Mouse (Mus musculus) T-cell, adult 2 months (primary cell): ENCODE results near the gene Nfkbil1.
"Not testable (repeated sequence)": the region's sequence is repeated elsewhere in the genome, so short reads cannot be mapped to it uniquely, and the experiment has no call there.

Source experiments
- DNase-seq: peaks from one replicate; pipeline ENCODE4 v3.0.0; 2022; ENCODE audit warnings: low spot score

Nfkbil1 gene

DNA sequence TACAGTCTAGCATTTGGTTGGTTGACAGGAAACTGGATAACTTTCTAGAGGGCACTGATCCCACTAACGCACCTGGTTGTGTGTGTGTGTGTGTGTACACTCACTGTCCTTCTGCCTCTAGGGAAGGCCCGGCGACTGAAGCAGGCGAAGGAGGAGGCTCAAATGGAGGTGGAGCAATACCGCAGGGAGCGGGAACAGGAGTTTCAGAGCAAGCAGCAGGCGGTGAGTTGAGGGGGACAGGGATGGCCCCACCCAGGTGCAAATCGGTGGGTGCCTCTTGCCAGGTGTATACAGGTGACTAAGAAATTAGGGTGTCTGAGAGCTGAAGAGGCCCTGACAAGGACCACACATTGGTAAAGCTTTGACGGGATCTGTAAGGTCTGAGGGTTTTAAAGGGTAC lies 1.4 kb upstream of the Nfkbil1 start:
- DNase-seq: no peak

- DNase-seq: peak; percentile 95
Observed at GRCm38 (mm10) chr17:35236390-35236746, 776 bp upstream of the Nfkbil1 start.

DNA sequence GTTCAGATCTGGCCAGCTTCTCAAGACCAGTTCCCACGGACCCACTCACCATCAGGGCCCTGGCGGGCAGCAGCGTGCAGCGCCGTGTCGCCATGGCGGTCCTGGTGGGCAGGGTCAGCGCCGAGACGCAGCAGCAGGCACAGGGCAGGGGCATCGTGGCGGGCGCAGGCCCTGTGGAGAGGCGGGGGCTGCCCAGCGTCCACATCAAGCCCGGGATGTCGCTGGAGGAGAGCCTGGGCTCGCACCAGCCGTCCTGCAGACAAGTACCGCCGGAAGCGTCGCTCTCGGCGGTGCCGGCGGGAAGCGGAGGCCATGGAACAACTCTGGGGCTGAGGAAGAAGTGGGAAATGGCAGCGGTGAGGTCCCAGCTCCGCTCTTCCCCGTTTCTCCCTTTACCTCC lies 689 bp downstream of the Nfkbil1 start:
- DNase-seq: no peak

DNA sequence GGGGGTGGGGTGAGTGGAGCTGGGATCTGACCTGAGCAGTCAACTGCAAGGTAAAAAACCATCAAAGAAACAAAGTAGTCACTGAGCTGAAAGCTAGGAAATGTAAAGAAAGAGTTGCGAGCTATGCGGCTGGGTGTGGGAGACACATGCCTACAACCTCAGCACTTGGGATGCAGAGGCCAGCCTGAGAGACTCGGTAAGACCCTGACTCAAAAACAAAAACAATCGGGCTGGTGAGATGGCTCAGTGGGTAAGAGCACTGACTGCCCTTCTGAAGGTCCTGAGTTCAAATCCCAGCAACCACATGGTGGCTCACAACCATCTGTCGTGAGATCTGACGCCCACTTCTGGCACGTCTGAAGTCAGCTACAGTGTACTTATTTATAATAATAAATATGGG lies 1.5 kb downstream of the Nfkbil1 start:
- DNase-seq: not testable (repeated sequence)

GRCm38 (mm10) chr17:35233114-35233980 lies 2.2 kb downstream of the Nfkbil1 start, which contains the start of gene Atp6v1g2:
Atp6v1g2 (plus strand) TSS chr17:35233660.
- DNase-seq: no peak

DNA sequence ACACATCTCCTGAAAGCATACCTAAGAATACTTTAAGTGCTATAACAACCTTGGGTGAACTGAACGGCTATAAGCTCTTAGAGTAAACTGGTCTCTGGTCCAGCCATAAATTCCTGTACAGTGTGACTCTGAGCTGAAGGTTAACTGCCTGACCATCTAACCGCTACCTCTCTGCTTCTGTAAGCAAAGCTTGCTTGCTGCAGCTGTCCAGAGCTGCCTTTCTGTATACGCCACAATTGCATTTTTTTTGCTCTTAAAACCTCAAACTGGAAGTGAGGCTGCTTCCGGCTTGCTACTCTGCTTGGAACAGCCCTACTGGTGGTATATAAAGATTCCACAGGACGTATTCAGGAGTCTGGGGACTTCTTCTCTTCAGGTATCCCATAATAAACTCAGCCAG lies 2.9 kb downstream of the Nfkbil1 start:
- DNase-seq: peak; percentile 72

DNA sequence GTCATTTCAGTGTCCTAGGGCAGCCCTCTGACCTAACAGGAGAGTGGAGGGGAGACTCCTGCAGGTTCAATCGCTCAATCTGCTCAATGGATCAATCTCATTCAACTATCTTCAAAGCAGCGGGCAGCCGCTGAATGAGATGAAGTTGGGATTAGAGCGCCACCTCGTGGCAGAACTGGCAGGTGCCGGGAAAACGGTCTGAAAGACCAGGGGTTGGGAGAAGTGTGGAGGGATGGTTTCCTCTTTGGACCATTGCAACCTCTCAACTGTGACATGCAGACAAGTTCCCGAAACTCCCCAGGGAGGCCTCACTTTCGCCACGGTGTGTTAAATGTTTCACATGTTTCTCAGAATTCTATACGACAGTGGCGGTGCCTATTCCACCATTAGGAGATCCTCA lies 3.5 kb downstream of the Nfkbil1 start:
- peak; percentile 81 for DNase-seq

- DNase-seq: peak; percentile 43
Observed at GRCm38 (mm10) chr17:35231022-35231421, 4.6 kb downstream of the Nfkbil1 start.

DNA sequence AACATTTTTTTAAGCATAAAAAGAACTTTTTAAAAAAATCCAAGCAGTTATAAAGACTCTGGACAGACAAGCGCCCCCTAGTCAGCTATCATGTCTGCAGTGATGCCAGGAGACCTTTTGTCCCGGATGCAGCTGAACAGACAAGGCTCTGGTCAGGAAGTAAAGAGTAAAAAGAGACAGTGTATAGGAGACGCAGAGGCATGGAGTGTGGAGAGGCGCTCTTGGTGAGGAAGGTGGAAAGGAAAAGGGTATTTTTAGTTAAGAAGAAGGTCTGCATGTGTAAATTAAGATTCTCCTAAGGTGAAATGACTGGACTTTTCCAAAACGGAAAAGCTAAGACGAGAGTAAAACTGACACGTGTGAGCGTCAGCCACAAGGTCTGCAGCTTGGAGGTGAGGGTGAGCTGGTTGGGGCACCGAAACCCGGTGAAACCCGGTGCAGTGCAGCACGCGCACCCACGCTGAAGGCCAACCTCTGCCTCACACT lies 9.0 kb downstream of the Nfkbil1 start:
- DNase-seq: peak; percentile 23

DNA sequence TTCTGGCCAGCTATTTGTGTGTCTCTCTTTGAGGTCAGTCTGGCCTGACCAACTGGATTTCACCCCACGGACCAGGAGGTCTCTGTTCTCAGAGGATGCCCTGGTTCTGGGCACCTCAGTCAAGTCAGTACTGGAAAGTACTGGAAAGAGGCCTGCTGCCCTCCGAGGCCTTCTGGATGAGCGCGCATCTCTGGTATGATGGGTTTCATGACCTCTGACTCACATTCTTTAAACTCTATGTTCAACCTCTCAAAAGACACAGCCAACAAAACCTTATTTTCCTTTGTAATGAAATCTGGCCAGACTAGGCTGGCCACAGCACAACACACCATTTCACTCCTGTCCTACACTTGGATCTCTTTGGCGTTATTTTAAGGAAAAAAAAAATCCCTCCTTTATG lies 10.1 kb downstream of the Nfkbil1 start:
- DNase-seq: no peak

DNA sequence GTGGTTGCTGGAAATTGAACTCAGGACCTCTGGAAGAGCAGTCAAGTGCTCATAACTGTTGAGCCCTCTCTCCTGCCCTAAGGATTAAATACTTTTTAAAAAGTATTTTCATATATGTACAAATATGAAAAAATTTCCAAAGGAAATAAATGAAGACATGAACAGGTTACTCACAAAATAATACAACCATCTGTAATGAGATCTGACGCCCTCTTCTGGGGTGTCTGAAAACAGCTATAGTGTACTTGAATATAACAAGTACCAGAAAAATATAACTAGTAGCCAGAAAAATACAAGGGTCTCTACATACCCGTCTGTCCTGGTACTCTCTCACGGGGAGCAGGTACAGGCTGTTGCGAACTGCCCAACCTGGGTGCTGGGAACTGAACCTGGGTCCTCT lies 11.0 kb downstream of the Nfkbil1 start:
- DNase-seq: peak; percentile 26

DNA sequence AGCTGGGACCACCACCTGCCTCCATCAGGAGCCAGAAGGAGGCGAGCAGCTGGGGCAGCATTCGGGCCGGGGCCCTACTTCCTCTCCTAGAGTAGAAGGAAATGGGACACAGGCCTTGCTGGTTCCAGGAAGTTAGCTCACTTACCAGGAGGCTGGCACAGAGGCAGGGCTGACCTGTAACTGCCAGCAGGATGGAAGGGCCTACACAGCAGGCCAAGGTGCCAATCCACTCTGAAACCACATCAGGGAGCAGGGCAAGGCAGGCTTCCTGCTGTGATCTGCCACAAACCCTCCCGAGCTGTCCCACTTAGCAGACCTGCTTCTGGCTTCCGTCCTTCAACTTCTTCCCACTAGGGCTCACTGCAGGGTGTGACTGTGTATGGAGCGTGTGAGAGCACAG lies 13.3 kb downstream of the Nfkbil1 start:
- peak; percentile 47 for DNase-seq

DNA sequence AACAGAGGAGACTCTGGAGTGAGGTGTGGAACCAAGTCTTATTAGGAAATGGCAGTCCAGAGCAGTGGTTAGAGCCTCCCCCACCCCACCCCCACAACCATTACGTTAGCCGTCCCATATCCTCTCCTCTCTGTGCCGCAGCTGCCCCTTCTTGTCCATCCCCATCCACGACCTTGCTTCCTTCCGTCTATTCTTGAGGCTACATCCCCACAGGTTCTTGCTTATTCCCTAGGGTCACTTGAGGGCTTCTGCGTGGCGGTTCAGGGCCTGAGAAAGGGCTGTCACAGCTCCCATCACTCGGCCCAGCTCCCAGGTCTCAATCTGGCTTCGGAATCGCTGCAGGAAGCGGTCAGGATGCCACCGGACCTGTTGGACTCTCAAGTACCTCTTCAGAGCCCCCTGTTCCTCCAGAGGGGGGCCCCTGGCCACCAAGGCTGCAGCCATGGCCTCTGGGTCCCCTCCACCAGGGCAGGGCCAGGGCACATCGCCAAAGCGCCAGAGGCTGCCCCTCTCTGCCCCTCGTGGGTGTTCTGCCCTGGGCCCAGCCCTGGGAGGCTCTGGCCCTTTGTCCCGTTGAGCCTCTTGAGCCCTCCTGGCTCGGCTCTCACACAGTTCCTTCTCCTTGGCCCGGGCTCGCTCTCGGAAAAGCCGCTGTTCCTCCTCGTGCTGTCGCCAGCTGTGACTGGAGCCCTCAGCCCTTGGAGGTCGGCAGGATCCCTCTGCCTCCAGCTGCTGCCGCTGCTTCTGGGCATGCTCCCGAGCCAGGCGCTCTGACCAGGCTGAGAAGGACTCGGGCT lies 15.2 kb downstream of the Nfkbil1 start, which contains the start of gene Gm16181:
Gm16181 (plus strand) TSS at position 679 of the 797 bp plus-strand sequence.
- DNase-seq: no peak

- DNase-seq: peak; percentile 64
Observed at GRCm38 (mm10) chr17:35219601-35220041, 16.0 kb downstream of the Nfkbil1 start.

DNA sequence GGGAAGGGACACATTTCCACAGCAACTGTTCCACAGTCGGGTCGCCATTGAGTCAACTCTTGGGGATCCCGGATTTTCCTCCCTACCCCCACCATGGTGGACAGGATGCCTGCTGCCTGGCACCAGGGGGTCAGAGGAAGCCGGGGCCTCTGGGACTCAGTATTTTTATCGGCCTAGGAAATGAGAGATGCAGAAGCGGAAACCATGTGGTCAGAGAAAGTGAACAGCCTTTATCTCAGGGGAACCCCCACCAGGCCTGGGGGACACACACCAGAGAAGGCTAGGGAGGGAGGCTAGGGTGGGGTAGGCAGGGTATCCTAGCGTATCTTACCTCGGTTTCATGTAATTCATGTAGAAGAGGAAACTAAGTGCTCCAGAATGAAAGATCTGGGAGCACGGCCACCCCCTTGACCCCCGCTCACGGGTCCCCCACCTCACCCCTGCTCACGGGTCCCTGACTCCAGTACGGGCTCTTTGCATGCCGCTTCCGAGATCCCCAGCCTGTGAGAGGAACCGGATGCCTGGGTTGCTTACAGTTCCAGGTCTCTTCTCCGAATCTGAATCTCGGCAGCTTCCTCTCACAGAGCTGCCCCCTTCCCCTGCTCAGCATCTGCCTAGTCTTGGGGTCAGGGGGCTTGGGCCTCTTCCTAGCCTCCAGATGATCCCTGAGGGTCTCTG lies 16.9 kb downstream of the Nfkbil1 start:
- DNase-seq: peak; percentile 62

- no peak for DNase-seq
Observed at GRCm38 (mm10) chr17:35213071-35213470, 22.5 kb downstream of the Nfkbil1 start.

DNA sequence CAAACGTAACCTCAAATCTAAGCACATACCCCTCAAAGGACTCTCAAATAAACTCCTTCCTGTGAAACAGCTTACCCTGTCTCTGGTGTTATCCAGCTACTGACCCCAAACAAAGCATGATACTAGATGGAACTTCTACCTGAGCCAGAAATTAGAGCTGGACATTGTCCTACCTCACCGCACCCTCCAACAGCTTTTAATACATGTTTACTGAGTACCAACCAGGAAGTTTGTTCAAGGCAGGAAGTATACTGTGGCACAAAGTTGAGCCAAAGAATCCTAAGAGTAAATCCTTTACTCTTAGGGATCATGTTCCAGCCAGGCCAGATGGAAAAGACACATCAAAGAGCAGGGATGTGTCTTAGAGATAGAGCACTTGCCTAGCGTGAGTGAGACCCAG lies 25.0 kb downstream of the Nfkbil1 start:
- no peak for DNase-seq

GRCm38 (mm10) chr17:35209785-35210535 lies 25.6 kb downstream of the Nfkbil1 start:
- peak; percentile 85 for DNase-seq

GRCm38 (mm10) chr17:35205380-35205769 lies 30.2 kb downstream of the Nfkbil1 start:
- DNase-seq: no peak

DNA sequence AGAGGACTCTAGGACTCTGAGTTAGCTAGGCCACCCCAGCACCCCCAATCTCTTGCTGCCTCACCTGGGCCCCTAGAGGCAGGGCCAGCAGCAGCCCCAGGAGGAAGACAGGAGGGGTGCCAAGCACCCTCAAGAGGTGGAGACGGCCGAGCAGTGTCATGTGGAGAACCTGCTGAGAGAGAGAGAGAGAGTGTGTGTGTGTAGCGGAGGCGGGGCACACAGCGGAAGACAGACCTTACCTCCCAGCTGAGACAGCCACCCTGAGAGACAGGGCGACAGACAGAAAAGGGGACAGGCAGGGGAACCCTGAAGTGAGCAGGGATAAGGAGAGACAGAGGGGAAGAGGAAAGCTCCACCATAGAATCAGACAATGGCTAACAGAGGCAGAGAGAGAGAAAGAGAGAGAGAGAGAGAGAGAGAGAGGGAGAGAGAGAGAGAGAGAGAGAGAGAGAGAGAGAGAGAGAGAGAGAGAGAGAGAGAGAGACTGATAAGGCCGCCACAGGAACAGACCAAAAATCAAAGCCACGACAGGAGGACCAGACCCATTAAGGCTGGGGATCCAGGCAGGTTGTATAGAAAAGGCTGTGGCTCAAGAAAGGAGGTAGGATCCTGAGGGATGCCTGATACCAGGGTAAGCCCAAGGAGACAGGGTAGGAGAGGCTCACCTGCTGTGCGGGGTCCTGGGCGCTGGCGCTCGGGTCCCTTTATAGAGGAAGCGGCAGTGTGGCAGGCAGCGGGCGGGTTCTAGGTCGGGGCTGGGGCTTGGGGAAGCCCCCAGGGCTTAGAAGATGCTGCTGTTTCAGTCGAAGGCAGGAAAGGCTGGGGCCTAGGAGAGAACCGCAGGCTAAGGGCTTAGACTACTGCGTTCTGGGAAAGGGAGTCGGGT lies 30.9 kb downstream of the Nfkbil1 start, which contains the start of gene Lta:
Lta (minus strand) TSS at position 858 of the 886 bp plus-strand sequence.
- peak; percentile 85 for DNase-seq
